In genomic region chr9:87169144-87169543, GRCm38 (mm10) we compare ENCODE assay signal across 26 mouse cellular contexts. TPM values are rescaled to one million over a fixed set of nuclear protein-coding genes. Genes with fewer than 3 reads are reported as not detected.
"Had no signal": no experiment of that assay in that cellular context is flagged by ENCODE, and none has a peak within 500 bp of the region (broad histone marks: within the 10 kb centered on the region; RNA-seq: fewer than 3 reads in every experiment).

No protein-coding gene starts in this region.

- H3K9me3 ChIP-seq: kidney, embryonic 15.5 days; limb, embryonic 12.5 days; limb, embryonic 15.5 days had no signal

- H3K4me1 ChIP-seq: kidney, embryonic 15.5 days; limb, embryonic 12.5 days; limb, embryonic 15.5 days had no signal

- H3K9ac ChIP-seq: kidney, embryonic 15.5 days; limb, embryonic 12.5 days; limb, embryonic 15.5 days; liver, embryonic 14.5 days; liver, postnatal 0 days; lung, embryonic 14.5 days had no signal

- H3K4me3 ChIP-seq: kidney, embryonic 15.5 days; limb, embryonic 12.5 days; limb, embryonic 15.5 days; myocyte had no signal

- H3K27ac ChIP-seq: kidney, embryonic 15.5 days; limb, embryonic 12.5 days; limb, embryonic 15.5 days; liver, embryonic 14.5 days; macrophage; stomach, postnatal 0 days had no signal

- H3K4me2 ChIP-seq: kidney, embryonic 15.5 days; limb, embryonic 12.5 days; limb, embryonic 15.5 days; liver, embryonic 11.5 days; lung, embryonic 14.5 days had no signal

- H3K27me3 ChIP-seq: kidney, embryonic 15.5 days; limb, embryonic 12.5 days; limb, embryonic 15.5 days had no signal

- H3K36me3 ChIP-seq: kidney, embryonic 15.5 days; limb, embryonic 12.5 days; limb, embryonic 15.5 days had no signal

- DNase-seq: kidney, adult 8-10 months; kidney, postnatal 14 days; kidney, postnatal 4 days; left cerebral cortex, postnatal 4 days; liver, postnatal 0 days; lung, embryonic 14.5 days; midbrain, embryonic 14.5 days; right cerebral cortex, adult 18-20 months; right cerebral cortex, postnatal 14 days; right cerebral cortex, postnatal 4 days; thymus, adult 2 months; thymus, postnatal 14 days; thymus, postnatal 4 days had no signal

- ATAC-seq: liver, postnatal 0 days; lung, postnatal 0 days had no signal

RNA-seq across cellular contexts. Expression of gene Mrap2, which starts 25.0 kb away (rescaled TPM):
- total RNA-seq: megakaryocyte, adult 5-6 weeks; monocyte, adult 5-6 weeks had no signal
- polyA plus RNA-seq: liver, embryonic 11.5 days; liver, embryonic 14.5 days; liver, postnatal 0 days; lung, postnatal 0 days; macrophage; neural tube, embryonic 11.5 days; stomach, embryonic 14.5 days had no signal
